Mouse (Mus musculus): ENCODE measurements around the gene Dnajc6.

Dnajc6 gene

GRCm38 (mm10) chr4:101496534-101497237 lies at the start of gene Dnajc6:
Gene Dnajc6, plus strand, starts transcription at chr4:101496648.
- no peak for DNase-seq (ENCODE audit: low read depth)

- no peak for DNase-seq (ENCODE audit: low read depth)
Observed at GRCm38 (mm10) chr4:101448701-101449100, 47.7 kb upstream of the Dnajc6 start.

- no peak for DNase-seq (ENCODE audit: low read depth)
Observed at GRCm38 (mm10) chr4:101449344-101449743, 47.1 kb upstream of the Dnajc6 start.

GRCm38 (mm10) chr4:101450150-101450780 lies 46.2 kb upstream of the Dnajc6 start:
- DNase-seq (ENCODE audit: low read depth): no peak

- DNase-seq (ENCODE audit: low read depth): no peak
Observed at GRCm38 (mm10) chr4:101451089-101451488, 45.4 kb upstream of the Dnajc6 start.

- no peak for DNase-seq (ENCODE audit: low read depth)
Observed at GRCm38 (mm10) chr4:101452829-101453228, 43.6 kb upstream of the Dnajc6 start.

- no peak for DNase-seq (ENCODE audit: low read depth)
Observed at GRCm38 (mm10) chr4:101457176-101457575, 39.3 kb upstream of the Dnajc6 start.

GRCm38 (mm10) chr4:101458341-101458740 lies 38.1 kb upstream of the Dnajc6 start:
- peak; percentile 28 for DNase-seq (ENCODE audit: low read depth)

- no peak for DNase-seq (ENCODE audit: low read depth)
Observed at GRCm38 (mm10) chr4:101459358-101459757, 37.1 kb upstream of the Dnajc6 start.

GRCm38 (mm10) chr4:101460114-101460513 lies 36.3 kb upstream of the Dnajc6 start:
- no peak for DNase-seq (ENCODE audit: low read depth)

- no peak for DNase-seq (ENCODE audit: low read depth)
Observed at GRCm38 (mm10) chr4:101462065-101462464, 34.4 kb upstream of the Dnajc6 start.

GRCm38 (mm10) chr4:101466264-101466663 lies 30.2 kb upstream of the Dnajc6 start:
- DNase-seq (ENCODE audit: low read depth): no peak

- no peak for DNase-seq (ENCODE audit: low read depth)
Observed at GRCm38 (mm10) chr4:101469242-101469641, 27.2 kb upstream of the Dnajc6 start.

- peak; percentile 4 for DNase-seq (ENCODE audit: low read depth)
Observed at GRCm38 (mm10) chr4:101470543-101470942, 25.9 kb upstream of the Dnajc6 start.

- DNase-seq (ENCODE audit: low read depth): no peak
Observed at GRCm38 (mm10) chr4:101472767-101473166, 23.7 kb upstream of the Dnajc6 start.

- no peak for DNase-seq (ENCODE audit: low read depth)
Observed at GRCm38 (mm10) chr4:101490320-101490917, 6.0 kb upstream of the Dnajc6 start.

- DNase-seq (ENCODE audit: low read depth): no peak
Observed at GRCm38 (mm10) chr4:101491704-101492103, 4.7 kb upstream of the Dnajc6 start.

- DNase-seq (ENCODE audit: low read depth): no peak
Observed at GRCm38 (mm10) chr4:101493611-101494197, 2.7 kb upstream of the Dnajc6 start.

- DNase-seq (ENCODE audit: low read depth): no peak
Observed at GRCm38 (mm10) chr4:101496188-101496533, 287 bp upstream of the Dnajc6 start.

GRCm38 (mm10) chr4:101497336-101497735 lies 888 bp downstream of the Dnajc6 start:
- DNase-seq (ENCODE audit: low read depth): no peak

- no peak for DNase-seq (ENCODE audit: low read depth)
Observed at GRCm38 (mm10) chr4:101504470-101505007, 8.1 kb downstream of the Dnajc6 start.

GRCm38 (mm10) chr4:101505966-101506365 lies 9.5 kb downstream of the Dnajc6 start:
- no peak for DNase-seq (ENCODE audit: low read depth)

GRCm38 (mm10) chr4:101506372-101506771 lies 9.9 kb downstream of the Dnajc6 start:
- DNase-seq (ENCODE audit: low read depth): no peak
